Mouse (Mus musculus) small intestine, adult 2 months (tissue): ENCODE measurements around the gene Nmt1.

Experiments used
- CTCF ChIP-seq: fragments of 200-500 bp; IDR thresholded peaks from 2 replicates; pipeline ENCODE4 v1.5.1; 2012; ENCODE audit warnings: low read depth, mild to moderate bottlenecking, control low read depth, inconsistent platforms, low read length, moderate library complexity, mixed read lengths; ENCODE audit not compliant: insufficient replicate concordance, insufficient read length; ENCODE audit errors: extremely low read depth
- POLR2A ChIP-seq: fragments of 200-500 bp; IDR thresholded peaks from 2 replicates; pipeline ENCODE4 v1.6.1; 2012; ENCODE audit warnings: low read depth, mild to moderate bottlenecking, control low read depth, inconsistent platforms, low read length, moderate library complexity

GRCm38 (mm10) chr11:103096979-103097894 lies 69.2 kb downstream of the Nmt1 start:
- TF ChIP-seq CTCF (no peak), POLR2A (no peak)
